Mouse (Mus musculus): ENCODE results near the gene Brd2.

The Brd2 gene

DNA sequence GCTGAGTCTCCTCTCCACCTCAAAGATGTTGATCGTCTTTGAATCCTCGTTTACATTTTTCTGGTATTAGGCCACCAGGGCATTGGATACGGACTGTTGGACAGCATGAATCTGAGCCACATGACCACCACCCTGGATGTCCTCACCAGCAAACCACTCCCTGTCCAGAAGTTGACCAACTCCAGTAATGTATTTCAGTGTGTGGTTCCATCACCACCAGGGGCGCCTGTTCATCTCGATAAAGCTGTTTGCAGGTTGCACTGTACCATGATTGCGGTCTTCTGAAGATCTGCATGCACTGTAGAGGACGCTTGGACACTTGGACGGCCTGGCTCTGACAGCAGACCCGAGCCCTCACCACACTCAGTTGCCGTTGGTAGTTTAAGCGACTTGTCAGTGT, 10.9 kb upstream of the Brd2 start:
- DNase-seq (ENCODE audit: extremely low spot score, low spot score), result no peak

GRCm38 (mm10) chr17:34131911-34132310, 9.5 kb upstream of the Brd2 start:
- DNase-seq (ENCODE audit: extremely low spot score, low spot score), result no peak

DNA sequence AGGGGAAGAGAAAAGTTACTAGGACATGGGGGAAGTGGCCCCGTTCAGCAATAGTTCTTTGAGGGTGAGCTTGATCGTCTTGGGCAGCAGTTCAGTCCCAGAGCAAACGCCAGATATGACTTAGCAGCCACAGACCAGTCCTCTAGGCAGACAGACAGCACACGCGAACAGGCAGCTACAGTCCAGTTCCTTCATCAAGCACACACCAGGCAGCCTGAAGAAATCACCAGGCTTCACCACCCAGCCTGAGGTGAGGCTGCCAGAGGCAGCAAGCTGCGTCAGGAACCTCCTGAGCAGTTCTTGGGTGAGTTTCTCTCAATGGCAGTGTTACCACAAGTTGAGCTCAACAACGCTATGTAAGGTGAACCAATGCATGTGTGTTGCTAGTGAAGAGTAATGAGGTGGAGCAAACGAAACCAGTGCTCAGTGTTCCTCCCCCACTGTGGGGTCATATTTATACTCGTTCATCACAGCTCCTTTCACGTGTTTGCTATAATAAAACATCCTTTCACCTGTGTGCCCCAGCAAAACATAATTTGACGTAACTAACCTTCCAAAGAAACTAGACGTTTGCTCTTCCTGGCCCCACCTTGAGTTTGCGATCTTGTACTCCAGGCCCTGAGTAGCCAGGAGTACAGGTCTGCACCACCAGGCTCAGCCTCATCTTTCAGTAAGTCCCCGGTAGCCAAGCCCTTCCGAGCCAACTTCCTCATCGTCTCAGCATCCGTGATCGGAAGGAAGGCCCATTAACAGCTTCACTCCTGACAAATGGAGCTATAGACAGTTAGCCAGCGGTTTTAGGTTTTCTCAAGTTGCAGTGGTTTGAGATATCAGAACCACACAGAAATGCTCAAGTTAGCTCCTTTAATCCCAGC, 7.9 kb upstream of the Brd2 start:
- DNase-seq (ENCODE audit: extremely low spot score, low spot score), result no peak

GRCm38 (mm10) chr17:34128944-34129791, 6.7 kb upstream of the Brd2 start:
- DNase-seq (ENCODE audit: extremely low spot score, low spot score), result no peak

- no peak for DNase-seq (ENCODE audit: extremely low spot score, low spot score)
Measured at GRCm38 (mm10) chr17:34128264-34128937, 6.0 kb upstream of the Brd2 start.

- DNase-seq (ENCODE audit: extremely low spot score, low spot score), result no peak
Measured at GRCm38 (mm10) chr17:34127475-34127874, 5.0 kb upstream of the Brd2 start.

DNA sequence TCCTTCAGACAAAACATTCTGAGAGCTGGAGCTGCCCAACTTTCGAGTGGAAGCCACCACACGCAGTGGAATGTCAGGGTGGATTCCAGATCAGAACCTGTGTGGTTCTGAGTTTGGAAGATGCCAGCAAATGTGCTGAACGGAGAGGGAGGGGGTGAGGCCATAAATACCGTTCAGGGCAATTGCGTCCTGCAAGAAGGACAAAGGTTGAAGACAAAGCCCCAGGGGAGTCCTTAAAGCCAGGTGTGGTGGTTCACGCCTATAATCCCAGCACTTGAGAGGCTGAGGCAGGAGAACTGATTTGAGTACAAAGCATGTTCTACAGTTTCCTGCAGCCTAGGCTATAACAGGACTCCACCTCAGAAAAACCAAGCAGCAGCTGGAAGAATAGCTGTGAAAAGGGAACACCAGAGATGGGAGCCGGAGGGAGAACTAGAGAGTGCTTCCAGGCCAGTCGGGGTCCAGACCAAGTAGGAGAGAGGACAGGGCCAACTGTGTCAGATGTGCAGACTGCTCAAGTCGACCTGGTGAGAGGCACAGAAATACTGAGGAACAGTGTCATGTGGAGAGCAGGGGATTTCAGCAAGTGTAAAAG, 4.5 kb upstream of the Brd2 start:
- DNase-seq (ENCODE audit: extremely low spot score, low spot score), result no peak

DNA sequence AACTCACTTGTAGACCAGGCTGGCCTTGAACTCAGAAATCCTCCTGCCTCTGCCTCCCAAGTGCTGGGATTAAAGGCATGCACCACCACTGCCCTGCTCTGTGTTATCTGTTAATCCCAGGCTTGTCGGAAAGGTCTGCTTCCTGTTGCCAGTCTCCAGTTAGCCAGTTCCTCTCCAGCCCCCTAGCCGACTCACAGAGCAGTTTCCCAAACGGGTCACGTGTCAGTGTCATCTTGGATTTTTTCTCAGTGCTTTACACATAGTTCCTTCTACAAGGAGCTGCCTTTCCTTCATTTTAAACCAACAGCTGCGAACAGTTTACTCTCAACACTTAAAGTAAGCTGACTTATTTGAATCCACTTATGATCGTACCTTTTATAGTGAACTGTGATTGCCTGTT, 2.2 kb upstream of the Brd2 start:
- no peak for DNase-seq (ENCODE audit: extremely low spot score, low spot score)

GRCm38 (mm10) chr17:34123518-34123917, 1.1 kb upstream of the Brd2 start:
- DNase-seq (ENCODE audit: extremely low spot score, low spot score), result no peak

- no peak for DNase-seq (ENCODE audit: extremely low spot score, low spot score)
Measured at GRCm38 (mm10) chr17:34123111-34123510, 677 bp upstream of the Brd2 start.

DNA sequence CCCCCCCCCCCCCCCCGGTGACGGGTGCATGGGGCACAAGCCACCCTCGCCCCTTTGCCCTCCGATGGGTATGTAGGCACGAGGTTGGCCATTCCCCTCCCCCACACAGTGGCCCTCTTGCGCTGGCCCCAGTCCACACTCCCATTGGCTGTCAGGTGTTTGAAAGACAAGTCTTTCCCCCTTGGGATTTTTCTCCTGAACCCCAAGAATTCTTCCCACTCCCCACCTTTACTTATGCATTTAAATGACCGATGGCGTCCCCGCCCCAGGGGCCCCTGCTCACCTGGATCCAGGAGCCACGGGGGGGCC, 601 bp downstream of the Brd2 start:
- DNase-seq (ENCODE audit: extremely low spot score, low spot score), result no peak

DNA sequence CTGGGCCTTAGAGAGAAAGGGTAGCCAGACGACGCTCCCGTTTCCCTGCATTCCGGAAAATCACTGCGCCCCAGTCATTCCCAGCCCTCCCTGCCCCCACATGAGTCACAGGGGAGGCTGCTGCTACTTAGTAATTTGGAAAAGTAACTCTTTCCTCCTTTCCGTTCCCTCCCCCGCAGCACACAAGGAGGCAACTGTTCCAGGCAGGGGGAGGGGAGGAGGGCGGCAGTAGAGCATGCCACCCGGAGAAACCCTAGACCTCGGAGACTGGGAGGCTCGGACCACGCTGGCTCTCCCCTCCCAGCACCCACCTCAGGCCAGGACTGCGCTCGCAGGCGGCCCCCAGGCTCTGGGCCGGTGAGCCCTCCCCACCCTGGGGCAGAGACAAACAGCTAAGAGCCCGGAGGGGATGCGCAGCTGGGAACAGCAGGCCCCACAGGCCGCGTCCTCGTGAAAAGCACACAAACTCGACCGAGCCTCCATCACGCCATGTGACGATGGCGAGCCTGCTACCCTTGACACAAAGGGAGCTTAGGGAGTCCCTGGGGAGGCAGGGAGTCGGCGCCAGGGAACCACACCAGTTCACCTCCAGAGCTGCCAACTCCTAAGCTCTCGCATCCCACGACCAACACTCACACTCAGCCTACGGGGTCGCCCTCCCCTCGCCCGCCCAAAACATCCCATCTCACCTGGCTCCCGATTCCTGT, 1.1 kb downstream of the Brd2 start:
- peak; percentile 88 for DNase-seq (ENCODE audit: extremely low spot score, low spot score)

DNA sequence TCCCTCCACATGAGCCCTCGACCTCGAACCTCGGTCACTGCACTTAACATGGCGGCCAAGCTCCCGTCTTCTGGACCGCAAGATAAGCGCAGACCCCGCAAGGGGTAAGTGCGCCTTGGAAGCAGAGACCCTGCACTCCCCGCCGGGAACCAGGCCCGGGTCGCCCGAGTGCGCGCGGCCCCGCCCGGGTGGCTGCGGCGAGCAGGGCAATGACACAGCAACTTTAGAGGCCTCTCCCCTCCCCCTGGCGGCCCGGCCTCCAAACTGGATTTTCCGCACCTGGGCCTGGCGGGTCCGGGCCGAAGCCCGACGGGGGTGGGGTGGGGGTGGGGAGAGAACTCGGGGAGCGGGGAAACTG, 1.6 kb downstream of the Brd2 start:
- no peak for DNase-seq (ENCODE audit: extremely low spot score, low spot score)

- peak; percentile 89 for DNase-seq (ENCODE audit: extremely low spot score, low spot score)
Measured at GRCm38 (mm10) chr17:34120180-34120723, 2.2 kb downstream of the Brd2 start.

GRCm38 (mm10) chr17:34119249-34120179, 2.9 kb downstream of the Brd2 start, which contains the start of gene H2-DMa:
Gene H2-DMa, plus strand, starts transcription at chr17:34119541.
- DNase-seq (ENCODE audit: extremely low spot score, low spot score), result peak; percentile 98

DNA sequence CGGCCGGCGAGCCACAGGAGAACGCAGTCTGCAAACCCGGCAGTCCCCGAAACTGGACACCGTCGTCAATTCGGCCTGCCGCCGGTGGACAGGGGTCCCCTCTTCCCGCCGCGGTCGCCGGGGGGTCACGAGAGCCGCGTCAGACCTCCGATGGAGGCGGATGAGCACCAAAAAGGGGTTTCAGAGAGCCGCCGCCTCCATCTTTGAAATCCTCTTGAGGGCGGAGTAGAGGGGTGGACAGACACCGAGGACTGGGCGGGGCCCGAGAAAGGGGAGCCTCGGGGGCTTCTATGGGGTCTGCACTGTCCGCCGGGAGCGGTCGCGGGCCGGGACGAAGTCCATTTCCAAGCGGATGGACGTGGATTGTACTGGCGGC, 3.6 kb downstream of the Brd2 start:
- DNase-seq (ENCODE audit: extremely low spot score, low spot score), result no peak

GRCm38 (mm10) chr17:34118113-34118872, 4.1 kb downstream of the Brd2 start:
- peak; percentile 47 for DNase-seq (ENCODE audit: extremely low spot score, low spot score)

- DNase-seq (ENCODE audit: extremely low spot score, low spot score), result no peak
Measured at GRCm38 (mm10) chr17:34117421-34118112, 4.9 kb downstream of the Brd2 start.
